29 mouse cellular contexts compared by ENCODE assay signal in the genomic region with DNA sequence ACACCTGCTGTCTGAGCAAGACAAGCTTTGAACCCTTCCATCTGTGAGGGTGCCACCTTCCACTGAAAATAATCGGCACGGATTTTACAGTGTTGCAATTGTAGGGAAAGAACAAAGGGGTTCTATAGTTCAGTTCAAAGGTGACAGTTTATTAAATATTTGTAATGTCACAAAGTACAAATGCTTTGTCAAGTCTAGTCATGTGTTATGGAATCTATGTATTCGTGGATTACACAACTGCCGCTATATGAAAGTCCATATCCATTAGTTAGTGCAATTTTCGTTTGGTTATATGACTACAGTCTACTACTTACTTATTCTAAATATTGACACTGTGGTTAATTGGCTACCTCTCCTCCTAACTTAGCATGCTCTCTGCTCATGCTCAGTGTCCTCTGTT.
"Had no signal": no experiment of that assay in that cellular context is flagged by ENCODE, and none has a peak within 500 bp of the region (broad histone marks: within the 10 kb centered on the region; RNA-seq: fewer than 3 reads in every experiment).

No protein-coding gene starts in this region.

- H3K4me2 ChIP-seq: embryonic facial prominence, embryonic 12.5 days; embryonic facial prominence, embryonic 13.5 days; embryonic facial prominence, embryonic 15.5 days; forebrain, embryonic 12.5 days; forebrain, embryonic 13.5 days; forebrain, embryonic 15.5 days had no signal

- H3K9me3 ChIP-seq: embryonic facial prominence, embryonic 10.5 days; embryonic facial prominence, embryonic 12.5 days; embryonic facial prominence, embryonic 13.5 days; embryonic facial prominence, embryonic 15.5 days; forebrain, embryonic 10.5 days; forebrain, embryonic 12.5 days; forebrain, embryonic 13.5 days; forebrain, embryonic 15.5 days had no signal

- H3K27me3 ChIP-seq: embryonic facial prominence, embryonic 12.5 days; embryonic facial prominence, embryonic 13.5 days; embryonic facial prominence, embryonic 15.5 days; forebrain, embryonic 12.5 days; forebrain, embryonic 13.5 days; forebrain, embryonic 15.5 days had no signal

- ATAC-seq: forebrain, embryonic 13.5 days; forebrain, embryonic 14.5 days; forebrain, embryonic 15.5 days; forebrain, embryonic 16.5 days; forebrain, postnatal 0 days had no signal

- H3K36me3 ChIP-seq: embryonic facial prominence, embryonic 10.5 days; embryonic facial prominence, embryonic 12.5 days; embryonic facial prominence, embryonic 13.5 days; embryonic facial prominence, embryonic 15.5 days; forebrain, embryonic 10.5 days; forebrain, embryonic 12.5 days; forebrain, embryonic 15.5 days had no signal

- DNase-seq: cerebellum, adult 18-20 months; cerebellum, adult 2 months; cerebellum, adult 9-10 months; cerebellum, adult 9-11 months; cerebellum, postnatal 10 days; cerebellum, postnatal 14 days; cerebellum, postnatal 25 days; cerebellum, postnatal 36 days; embryo, embryonic 11 days; forebrain, postnatal 0 days; gastrocnemius, adult 2 months; gastrocnemius, postnatal 10 days; gastrocnemius, postnatal 14 days; gastrocnemius, postnatal 25 days; gastrocnemius, postnatal 36 days; heart, adult 11 months; heart, adult 18-20 months; heart, adult 2 months had no signal

- H3K4me1 ChIP-seq: embryonic facial prominence, embryonic 10.5 days; embryonic facial prominence, embryonic 12.5 days; embryonic facial prominence, embryonic 13.5 days; embryonic facial prominence, embryonic 15.5 days; forebrain, embryonic 10.5 days; forebrain, embryonic 12.5 days; forebrain, embryonic 13.5 days; forebrain, embryonic 15.5 days had no signal

- H3K27ac ChIP-seq: embryonic facial prominence, embryonic 10.5 days; embryonic facial prominence, embryonic 12.5 days; embryonic facial prominence, embryonic 13.5 days; embryonic facial prominence, embryonic 15.5 days; forebrain, embryonic 10.5 days; forebrain, embryonic 12.5 days; forebrain, embryonic 13.5 days; forebrain, embryonic 15.5 days; gastrocnemius, adult 2 months; heart, adult 2 months had no signal

- H3K9ac ChIP-seq: embryonic facial prominence, embryonic 12.5 days; embryonic facial prominence, embryonic 13.5 days; embryonic facial prominence, embryonic 15.5 days; forebrain, embryonic 12.5 days; forebrain, embryonic 13.5 days; forebrain, embryonic 15.5 days; forebrain, postnatal 0 days had no signal

- H3K4me3 ChIP-seq: embryonic facial prominence, embryonic 10.5 days; embryonic facial prominence, embryonic 12.5 days; embryonic facial prominence, embryonic 13.5 days; embryonic facial prominence, embryonic 15.5 days; erythroblast, embryonic 14.5 days; forebrain, embryonic 10.5 days; forebrain, embryonic 12.5 days; forebrain, embryonic 13.5 days; forebrain, embryonic 15.5 days; gastrocnemius, adult 2 months; heart, adult 2 months had no signal
